Mouse (Mus musculus) myocyte (in vitro differentiated cells): ENCODE data around the gene Dyrk2.

ENCODE experiments used
- E2F4 ChIP-seq: IDR thresholded peaks from one replicate; pipeline ENCODE4 v1.6.1; 2011; ENCODE audit warnings: mild to moderate bottlenecking, control low read depth, moderate library complexity; ENCODE audit not compliant: insufficient read depth
- MAX ChIP-seq: IDR thresholded peaks from one replicate; pipeline ENCODE4 v1.6.1; 2011; ENCODE audit warnings: low read depth, mild to moderate bottlenecking, control low read depth
- MYOD1 ChIP-seq, 3 experiments: IDR thresholded peaks; one replicate each; pipeline ENCODE4 v1.6.1; 2011; ENCODE audit warnings: control low read depth in 2 of 3, low read depth in 2 of 3, mild to moderate bottlenecking in 2 of 3, moderate library complexity in 1 of 3; ENCODE audit not compliant: insufficient read length in 2 of 3, control insufficient read depth in 1 of 3
- POLR2A ChIP-seq: IDR thresholded peaks from one replicate; pipeline ENCODE4 v1.6.1; 2011; ENCODE audit warnings: low read depth, mild to moderate bottlenecking, control low read depth, moderate library complexity; ENCODE audit not compliant: insufficient read length
- REST ChIP-seq: IDR thresholded peaks from one replicate; pipeline ENCODE4 v1.6.1; 2011; ENCODE audit warnings: mild to moderate bottlenecking, control low read depth, moderate library complexity; ENCODE audit not compliant: insufficient read depth, insufficient read length
- USF1 ChIP-seq: IDR thresholded peaks from one replicate; pipeline ENCODE4 v1.6.1; 2011; ENCODE audit warnings: low read depth, mild to moderate bottlenecking, control low read depth, moderate library complexity

DNA sequence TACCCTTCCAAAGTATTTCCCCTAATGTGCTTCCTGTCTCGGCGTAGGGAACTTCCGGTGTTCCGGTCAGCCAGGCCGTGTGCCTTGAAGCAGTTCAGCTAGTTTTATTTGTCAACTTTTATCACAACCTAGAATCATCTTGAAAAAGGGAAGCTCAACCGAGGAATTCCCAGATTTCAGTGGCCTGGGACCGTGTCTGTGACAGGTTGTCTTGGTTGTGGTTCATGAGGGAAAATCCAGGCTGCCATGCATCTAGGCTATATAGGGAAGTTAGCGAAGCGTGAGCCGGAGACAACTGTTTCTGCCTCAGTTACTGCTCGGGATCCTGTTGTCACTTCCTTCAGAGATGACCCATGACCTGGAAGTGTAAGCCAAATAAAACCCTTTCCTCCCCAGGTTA lies 13.3 kb upstream of the Dyrk2 start:
- TF ChIP-seq POLR2A, result no peak
- no peak for TF ChIP-seq MYOD1 (IDR thresholded peaks at IDR 0.05; ENCODE audit: control insufficient read depth in 1 of 3, insufficient read length in 2 of 3, low read depth in 2 of 3)
- TF ChIP-seq USF1, result no peak
- no peak for TF ChIP-seq E2F4
- no peak for TF ChIP-seq REST
- no peak for TF ChIP-seq MAX
